Mouse (Mus musculus): ENCODE results near the gene Pex7.

Pex7 gene

DNA sequence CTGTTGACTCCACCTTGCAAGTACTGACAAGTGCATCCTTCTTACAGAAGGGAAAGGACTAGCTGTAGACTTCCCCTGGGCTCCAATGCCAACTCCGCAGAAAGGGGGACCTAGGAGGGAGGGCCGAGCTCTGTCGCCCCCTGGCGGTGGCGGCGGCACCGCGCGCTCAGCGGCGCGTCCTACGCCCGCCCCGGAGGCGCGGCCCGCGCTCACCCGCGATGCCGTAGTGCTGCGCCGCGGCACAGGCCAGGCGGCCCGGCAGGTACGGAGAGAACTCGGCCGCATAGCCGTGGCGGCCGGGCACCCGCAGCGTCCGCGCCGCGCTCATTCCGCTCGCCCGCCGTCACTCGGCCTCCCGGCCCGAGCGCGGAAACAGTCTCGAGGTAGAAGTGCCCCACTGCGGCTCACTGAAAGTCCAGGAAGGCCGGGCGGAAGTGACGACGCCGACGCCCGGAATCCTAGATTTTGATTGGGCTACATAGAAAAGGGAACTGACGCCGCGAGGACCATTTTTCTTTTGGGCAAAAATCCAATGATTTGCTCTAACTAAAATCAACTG is at the start of gene Pex7:
Gene Pex7 (minus strand): TSS at position 444 of the 559 bp plus-strand sequence.
- DNase-seq = peak; percentile 99

DNA sequence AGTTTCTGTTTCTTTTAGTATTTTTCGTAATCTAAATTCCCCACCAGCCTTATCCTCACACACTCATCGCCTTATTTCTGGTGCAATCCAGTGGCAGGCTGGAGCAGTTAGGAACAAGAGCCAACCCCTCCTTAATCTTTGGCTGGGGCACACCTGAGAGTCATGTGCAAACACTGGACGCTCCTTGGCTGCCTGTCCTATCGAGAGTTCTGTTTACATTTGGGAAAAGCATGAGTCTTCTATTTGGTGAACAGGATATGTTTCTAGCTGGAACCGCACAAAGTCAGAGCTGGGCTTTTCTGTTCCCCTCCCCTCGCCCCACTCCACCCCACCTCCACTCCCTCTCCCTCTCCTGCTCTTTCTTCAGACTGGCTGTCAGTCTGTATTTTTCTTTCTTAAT is 49.3 kb upstream of the Pex7 start:
- peak; percentile 97 for DNase-seq

DNA sequence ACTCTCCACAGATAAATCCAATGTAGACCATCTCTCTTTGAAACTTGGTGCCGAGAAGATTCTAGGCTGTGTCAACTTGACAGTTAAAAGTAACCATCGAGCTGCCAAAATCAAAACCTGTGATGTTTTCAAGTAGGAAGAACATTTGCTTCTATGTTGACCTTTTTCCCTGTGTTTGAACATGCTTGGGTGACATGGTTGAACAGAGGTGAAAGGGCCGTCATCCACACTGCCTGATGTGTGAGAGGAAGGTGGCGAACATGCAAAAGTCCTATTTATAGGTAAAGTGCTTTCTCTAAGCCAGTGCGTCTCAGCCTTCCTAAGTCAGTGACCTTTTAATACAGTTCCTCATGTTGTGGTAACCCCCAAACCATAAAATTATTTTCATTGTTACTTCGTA is 48.3 kb upstream of the Pex7 start:
- DNase-seq = no peak

DNA sequence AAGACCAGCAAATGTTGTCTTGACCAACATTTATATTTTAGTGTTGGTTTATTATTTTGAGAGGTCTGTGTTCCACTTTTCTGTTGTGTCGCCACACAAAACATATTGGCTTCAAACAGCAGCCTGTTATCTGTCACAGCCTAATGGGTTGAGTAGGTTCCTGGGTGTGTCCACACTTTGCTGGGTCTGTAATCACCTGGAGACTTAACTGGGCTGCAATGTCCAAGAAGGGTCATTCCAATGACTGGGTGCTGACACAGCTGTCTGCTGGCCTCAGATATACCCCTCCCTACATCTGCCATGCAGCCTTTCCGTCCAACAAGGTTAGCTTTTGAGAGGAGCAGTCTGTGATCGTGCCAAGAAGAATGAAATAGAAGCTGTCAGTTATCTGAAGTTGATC is 47.1 kb upstream of the Pex7 start:
- peak; percentile 85 for DNase-seq

DNA sequence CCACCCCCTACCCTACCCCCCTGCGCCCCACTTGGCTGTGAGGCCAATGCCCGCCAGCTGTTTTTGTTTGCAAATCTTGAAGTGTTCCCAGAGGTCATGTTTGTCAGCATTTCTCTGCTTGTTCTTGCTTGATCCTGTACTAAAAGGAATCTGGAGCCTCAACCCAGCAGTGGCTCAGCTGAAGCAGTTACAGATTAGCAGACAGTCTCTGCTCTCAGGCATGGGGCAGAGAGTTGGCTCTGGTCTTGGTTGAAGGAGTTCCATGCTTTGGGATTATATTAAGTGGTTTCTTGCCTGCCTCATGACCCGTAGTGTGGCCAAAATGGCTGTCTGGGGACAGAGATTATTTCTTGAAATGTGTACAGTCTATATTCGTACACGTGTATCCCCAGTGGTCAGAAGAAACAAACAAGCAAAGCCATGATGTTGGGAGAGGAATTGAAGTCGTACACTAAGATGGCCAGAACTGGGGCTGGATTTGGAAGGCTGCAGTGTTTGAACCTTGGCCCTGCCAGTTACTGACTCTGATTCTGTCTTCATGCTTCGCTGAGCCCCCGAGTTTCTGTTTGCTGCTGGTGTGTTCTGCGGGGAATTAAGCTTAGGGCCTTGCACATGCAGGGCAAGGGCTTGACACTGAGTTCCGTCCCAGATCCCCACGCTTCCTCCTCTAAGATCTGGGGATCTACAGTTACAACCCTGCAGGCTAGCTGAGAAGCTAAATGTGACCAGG is 45.7 kb upstream of the Pex7 start:
- DNase-seq = peak; percentile 85

DNA sequence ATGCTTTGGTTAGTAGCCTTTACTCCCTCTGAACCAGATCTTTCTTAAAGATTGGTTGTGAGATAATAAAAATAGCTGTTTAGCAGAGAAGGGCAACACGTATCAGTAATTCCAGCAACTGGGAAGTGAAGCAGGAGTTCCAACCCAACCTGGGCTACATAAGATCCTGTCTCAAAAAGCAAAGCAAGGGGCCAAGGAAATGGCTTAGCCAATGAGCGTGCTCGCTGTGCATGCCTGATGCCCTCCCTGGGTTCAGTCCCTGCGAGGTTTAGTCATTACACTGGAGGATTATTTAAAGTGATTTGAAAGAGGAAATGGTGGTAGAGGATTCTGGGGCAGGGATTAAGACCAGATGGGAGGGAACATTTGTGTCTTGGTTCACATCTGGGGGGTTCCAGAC is 41.6 kb upstream of the Pex7 start:
- no peak for DNase-seq

DNA sequence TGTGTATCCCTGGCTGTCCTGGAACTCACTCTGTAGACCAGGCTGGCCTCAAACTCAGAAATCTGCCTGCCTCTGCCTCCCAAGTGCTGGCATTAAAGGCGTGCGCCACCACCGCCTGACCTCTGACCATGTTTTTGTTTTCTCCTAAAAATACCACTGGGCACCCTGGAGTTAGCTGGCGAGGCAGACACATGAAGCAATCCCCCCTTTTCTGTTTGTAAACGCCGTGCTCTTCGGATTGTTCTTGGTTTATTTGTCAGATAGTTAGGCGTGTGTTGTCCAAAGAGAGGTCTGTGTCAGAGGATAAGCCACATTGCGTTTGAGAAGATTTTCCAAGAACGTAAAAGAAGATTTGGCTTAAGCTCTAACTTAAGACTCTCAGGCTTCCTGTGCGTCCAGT is 40.9 kb upstream of the Pex7 start:
- DNase-seq = peak; percentile 83

DNA sequence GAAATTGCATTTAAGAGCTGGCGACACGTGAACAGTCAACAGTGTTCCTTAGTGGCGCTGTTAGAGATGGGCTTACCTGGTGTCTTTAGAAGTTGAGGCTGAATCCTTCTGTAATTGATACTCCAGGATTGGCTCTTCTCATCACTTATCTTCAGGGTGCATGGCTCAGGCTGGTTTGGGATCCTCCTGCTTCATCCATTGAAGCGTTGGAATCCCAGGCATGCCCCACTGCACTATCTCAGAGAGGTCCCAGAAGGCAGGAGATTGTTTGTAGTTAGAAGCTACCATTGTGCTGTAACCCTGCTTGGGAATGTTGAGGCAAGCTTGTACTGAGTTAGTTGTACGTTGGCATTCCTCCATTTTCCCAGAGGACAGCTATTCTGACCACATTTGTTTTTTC is 40.4 kb upstream of the Pex7 start:
- peak; percentile 64 for DNase-seq

DNA sequence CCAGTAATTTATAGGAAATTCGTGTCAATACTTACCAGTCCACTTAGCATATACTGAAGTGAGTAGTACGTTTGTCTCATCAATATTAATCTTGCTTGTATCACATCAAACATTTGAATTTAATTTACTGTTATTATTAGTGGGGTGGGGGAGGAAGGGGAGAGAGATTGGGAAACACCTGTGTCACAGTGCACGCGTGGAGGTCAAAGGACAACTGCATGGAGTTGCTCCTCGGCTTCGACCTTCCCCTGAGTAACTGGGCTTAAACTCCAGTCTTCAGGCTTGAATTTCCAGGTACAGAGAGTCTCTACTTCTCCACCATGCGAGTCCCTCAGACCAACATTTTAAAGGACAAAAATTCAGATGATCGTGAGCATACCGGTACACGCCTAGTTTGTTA is 40.0 kb upstream of the Pex7 start:
- DNase-seq = peak; percentile 43

DNA sequence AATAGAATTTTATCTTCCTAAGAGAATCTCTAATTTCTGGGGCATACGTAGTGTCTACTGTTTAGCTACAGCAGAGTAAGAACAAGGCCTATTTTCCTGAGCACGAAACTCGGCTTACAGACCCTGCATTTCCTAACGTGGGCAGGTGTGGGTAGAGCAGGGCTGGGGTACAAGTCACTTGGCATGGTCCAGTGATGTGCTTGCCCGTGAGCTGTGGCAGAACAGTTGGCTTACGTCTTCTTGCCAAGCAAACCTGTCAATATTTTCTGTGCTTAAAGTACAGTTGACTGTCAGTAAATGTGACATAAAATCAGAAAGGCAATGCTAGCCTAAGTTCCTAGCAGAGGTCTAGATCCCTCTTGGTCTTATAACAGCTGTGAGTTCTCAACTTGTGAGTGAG is 39.2 kb upstream of the Pex7 start:
- peak; percentile 80 for DNase-seq

DNA sequence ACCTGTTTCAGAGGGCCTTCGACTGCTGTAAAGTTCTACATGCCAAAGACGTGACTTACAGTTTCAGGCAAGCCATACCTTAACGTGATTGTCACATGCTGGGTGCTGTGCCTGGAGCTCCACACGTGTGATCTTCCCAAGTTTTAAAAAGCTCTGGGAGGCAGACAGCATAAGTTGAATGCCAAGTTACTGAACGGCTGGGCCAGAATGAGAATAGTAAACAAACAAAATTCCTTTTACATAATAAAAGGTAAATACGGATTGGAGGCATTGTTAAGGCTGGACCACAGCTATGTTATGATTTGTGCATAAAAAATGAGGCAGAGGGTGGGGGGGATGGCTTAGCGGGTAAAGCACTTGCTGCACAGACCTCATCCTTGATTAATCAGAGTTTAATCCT is 38.2 kb upstream of the Pex7 start:
- DNase-seq = peak; percentile 80

DNA sequence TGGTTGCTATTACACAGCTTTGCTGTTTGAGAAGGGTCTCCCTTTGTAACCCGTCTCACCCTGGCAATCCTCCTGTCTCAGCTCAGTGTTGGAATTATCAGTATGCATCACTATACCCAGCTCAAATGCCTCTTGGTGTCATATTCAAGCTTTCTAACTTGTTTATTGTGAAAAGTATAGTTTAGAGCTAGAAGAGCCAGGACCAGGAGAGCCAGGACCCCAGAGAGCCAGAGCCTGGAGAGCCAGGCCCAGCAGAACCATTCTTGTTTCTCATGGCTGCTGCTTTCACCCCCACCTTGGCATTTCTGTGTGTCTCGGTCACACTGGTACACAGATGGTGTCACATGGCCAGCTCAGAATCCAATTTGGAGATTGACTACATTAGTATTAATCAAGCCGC is 35.1 kb upstream of the Pex7 start:
- DNase-seq = peak; percentile 88

DNA sequence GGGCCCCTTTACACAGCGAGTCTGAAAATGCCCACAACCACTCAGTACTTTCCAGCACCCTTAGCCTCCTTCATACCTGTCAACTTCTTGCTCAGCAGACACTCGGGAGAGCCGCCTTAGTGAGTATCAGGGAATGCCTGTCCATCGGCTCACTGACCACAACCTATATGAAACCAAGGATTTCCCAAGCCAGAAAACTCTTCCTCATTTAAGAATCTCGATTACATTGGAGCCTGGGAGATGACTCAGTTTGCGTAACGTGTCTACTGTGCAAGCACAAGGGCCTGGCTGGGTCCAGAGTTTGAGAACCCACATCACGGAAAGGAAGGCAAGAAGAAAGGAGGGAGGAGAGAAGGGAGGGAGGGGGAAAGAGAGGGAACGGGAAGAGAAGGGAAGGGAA is 34.4 kb upstream of the Pex7 start:
- peak; percentile 92 for DNase-seq

DNA sequence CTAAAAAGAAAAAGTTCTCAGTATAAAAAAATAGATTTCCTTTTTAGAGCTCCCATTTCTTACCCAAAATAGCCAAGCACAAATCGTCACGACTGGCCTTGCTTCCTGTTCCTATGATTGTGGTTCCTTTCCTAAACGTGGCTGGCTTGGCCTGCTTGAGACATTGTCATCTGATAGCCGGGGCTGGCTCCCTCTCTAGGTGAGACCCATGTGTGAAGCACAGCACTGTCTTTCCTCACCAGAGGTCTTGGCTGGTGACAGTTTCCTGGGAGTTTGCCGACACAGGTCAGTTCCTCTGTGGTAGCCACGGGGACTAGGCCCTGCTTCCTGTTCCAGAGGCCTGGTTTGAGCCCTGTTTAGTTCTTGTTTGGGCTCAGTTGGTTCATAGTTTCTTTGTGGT is 33.6 kb upstream of the Pex7 start:
- DNase-seq = peak; percentile 99

DNA sequence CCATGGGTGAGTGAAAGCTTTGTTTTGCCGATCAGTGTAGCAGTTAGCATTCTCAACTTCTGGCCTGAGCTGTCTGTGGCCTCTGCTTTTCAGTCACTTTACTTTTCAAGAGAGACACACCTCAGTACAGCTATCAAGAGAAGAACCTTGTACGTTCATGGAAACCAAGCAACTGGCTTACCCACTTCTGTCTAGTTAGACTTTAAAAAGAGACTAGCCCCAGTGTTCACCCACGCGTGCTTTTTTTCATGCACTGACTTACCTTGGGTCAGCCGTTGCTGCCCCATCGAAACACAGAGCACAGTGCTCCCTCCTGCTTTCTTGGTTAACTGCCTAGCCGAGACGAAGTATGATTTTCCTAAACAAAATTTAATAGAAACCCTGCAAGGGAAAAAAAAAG is 33.1 kb upstream of the Pex7 start:
- DNase-seq = peak; percentile 59

DNA sequence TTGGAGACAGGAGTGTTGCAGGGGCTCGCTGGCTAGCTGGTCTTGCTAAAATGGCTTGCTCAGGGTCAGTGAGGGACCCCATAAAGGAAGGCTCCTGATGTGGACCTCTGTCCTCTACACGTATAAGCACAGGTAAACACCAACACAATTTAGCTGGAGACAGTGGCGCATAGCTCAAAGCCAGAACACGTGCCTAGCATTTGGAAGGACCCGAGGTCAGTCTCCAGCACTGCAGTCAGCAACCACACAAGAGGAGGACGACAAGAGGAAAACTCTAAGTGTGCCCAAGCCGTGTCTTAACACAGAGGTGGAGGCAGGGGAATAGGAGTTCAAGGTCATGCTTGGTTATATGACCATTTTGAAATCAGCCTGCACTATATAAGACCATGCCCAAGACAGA is 32.6 kb upstream of the Pex7 start:
- DNase-seq = peak; percentile 91

DNA sequence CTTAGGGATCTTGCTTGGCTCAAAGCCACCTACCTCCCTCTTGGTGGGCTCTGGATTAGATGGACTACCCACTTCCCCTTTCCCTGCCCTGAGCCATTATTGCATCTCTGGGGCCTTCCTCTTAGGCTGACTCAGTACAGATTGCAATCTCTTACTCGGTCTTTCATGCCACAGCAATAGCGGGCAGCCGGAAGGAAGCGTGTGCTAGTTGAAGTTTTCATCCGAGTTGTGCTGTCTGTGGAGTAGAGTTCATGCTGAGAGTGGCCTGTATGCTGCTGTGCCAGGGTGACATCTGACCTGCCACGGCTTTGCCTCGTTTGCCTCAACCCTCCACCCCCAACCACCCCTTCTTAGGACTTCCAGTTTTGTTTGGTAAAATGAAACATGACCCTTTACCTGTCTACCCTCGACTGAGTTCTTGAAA is 31.8 kb upstream of the Pex7 start:
- DNase-seq = peak; percentile 97

DNA sequence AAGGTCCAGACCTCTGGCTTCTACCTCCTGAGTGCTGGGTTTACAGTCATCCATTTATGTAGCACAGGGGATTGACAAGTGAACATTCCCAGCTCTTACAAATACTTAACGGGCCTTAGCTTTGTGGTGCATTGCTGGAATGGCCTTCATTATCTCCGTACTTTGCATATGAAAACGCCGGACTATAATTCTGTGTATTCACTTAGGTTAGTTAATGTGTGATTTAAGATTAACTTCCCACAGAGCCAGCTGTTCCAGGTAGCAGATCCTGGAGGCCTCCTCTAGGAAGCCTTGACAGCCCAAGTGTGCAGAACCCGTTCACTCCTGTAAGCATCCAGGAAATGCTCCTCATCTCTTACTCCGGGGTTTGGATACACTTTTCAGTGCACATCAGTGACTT is 31.2 kb upstream of the Pex7 start:
- DNase-seq = no peak

DNA sequence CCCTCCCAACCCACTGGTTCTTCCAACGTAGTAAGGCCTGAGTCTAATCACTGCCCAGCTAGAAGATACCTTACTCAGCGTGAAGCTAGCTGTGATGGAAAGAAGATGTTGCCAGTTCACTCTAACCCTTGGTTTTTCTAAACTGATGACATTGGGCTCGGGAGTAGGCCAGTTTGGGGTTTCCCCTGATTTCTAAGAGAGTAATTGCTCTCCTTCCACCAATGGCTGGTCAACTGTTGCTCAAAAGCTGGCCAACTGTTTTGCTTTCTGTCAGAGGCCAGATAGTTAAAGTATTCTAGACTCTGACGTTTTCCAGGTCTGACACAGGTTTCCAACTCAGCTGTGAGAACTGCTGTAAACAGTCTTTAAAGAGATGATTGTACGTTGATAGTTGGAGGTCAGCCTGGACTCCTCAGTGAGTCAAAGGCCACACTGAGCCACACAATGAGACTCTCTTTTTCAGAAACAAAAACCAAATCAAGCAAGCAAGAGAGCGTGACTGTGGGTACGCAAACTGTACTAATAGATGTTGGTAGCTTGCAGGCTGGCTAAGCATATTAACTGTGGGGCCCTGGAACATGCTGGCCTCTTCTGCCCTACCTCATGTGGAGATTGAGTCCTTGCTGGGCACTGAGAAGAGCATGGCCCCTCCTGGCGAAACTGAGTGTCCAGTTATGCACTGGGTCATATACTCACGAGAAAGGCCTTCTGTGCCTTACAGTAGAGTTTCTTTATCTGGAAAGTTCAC is 29.6 kb upstream of the Pex7 start:
- peak; percentile 89 for DNase-seq

DNA sequence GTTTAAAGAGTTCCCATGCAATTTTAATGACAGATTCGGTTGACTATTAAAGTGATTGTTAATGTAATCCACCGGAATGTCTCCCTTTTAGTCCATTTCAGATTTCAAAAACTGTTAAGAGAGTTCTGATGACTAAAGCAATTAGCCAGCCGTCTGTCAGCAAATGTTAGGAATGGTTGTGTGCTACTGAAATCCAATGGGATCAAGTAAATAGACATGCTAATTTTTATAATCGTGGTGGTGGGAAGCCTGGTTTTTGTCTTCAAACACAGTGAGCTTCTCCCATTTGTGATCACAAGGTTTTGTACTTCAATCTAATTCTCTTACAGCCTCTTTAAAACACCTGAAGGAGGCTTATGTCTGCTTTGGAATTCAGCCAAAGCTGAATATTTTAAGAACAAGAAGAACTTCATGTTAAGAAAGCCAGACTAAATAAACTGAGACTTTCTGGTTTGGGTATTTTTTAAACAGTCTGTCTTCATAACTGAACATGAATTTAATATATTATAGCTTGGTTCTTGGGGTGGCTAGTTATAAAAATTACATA is 28.4 kb upstream of the Pex7 start:
- peak; percentile 55 for DNase-seq

DNA sequence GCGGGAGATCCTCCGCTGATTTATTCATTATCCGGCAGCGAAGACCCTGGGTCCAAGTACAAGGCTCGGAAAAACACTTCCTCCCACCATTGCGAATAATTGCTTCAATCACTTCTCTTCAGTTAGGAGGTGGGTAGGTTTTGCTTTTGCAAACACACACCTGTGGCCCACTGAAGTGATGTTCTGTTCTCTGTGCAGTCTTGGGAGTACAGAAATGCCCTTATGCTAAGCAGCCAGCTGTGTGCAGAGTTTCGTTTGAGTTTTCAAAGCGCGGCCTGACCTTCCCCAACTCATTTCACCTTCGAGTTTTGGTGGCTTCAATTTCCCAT is 27.8 kb upstream of the Pex7 start:
- DNase-seq = no peak

DNA sequence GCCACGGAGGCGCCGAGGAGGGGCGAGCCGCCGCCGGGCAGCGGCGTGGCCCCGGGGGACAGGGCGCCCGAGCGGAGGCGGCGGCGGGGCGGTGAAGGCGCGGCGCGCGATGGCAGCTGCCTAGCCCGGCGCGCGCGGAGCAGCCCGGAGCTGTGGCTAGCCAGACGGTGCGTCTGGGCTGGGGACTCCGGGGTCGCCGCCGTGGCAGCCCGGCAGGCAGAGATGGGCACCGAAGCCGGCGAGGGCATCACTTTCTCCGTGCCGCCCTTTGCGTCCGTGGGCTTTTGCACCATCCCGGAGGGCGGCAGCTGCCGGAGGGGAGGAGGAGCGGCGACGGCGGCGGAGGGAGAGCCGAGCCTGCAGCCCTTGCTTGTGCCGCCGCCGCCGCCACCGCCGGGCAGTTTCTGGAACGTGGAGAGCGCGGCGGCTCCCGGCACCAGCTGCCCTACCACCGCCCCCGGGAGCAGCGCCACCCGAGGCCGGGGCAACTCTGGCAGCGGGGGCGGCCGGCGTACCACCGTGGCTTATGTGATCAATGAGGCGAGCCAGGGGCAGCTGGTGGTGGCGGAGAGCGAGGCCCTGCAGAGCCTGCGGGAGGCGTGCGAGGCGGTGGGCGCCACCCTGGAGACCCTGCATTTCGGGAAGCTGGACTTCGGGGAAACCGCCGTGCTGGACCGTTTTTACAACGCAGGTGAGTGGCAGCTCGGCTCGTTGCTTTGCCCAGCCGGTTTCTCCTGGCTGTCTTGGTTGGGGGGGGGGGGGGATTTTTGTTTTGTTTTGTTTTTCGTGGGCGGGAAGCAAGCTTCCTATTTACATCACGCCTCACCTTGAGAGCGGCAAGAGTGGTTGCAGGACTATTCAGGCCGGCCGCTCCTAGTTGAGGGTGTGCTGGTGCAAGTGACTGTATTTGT is 27.1 kb upstream of the Pex7 start, which contains the start of gene Map3k5:
Gene Map3k5 (plus strand): TSS at position 89 of the 911 bp plus-strand sequence.
- no peak for DNase-seq
